Mouse (Mus musculus) liver, embryonic 16.5 days (tissue): ENCODE measurements at regions not wholly inside any gene's neighbourhood (a gene's known extent, or its start where the extent isn't known, plus 50 kb on each side); places are given as distances from the start of the nearest gene placed in this dataset.

Experiments
- ATAC-seq: fragments of 200-750 bp; cut with Nextera tagmentation; 2 replicates; pipeline ENCODE4 v1.8.0; 2017; ENCODE audit warnings: low read depth, mild to moderate bottlenecking, moderate number of reproducible peaks, moderate library complexity
- H3K27ac ChIP-seq: fragments of 300-500 bp; sonication (generic); 2 replicates; pipeline ENCODE4 v1.5.1; 2014; ENCODE audit warnings: mild to moderate bottlenecking, low read length
- H3K27me3 ChIP-seq: fragments of 300-500 bp; sonication (generic); 2 replicates; pipeline ENCODE4 v1.6.1; 2014; ENCODE audit warnings: low read depth, low read length, mixed read lengths; ENCODE audit not compliant: control insufficient read depth, insufficient read depth
- H3K36me3 ChIP-seq: fragments of 300-500 bp; sonication (generic); 2 replicates; pipeline ENCODE4 v1.6.1; 2014; ENCODE audit warnings: mild to moderate bottlenecking; ENCODE audit not compliant: control insufficient read depth, insufficient read depth
- H3K4me1 ChIP-seq: fragments of 300-500 bp; sonication (generic); 2 replicates; pipeline ENCODE4 v1.6.1; 2014; ENCODE audit warnings: low read depth, low read length, mixed read lengths; ENCODE audit not compliant: control insufficient read depth
- H3K4me2 ChIP-seq: fragments of 300-500 bp; sonication (generic); 2 replicates; pipeline ENCODE4 v1.6.1; 2014; ENCODE audit warnings: low read depth, low read length, mixed read lengths
- H3K4me3 ChIP-seq: fragments of 300-500 bp; sonication (generic); 2 replicates; pipeline ENCODE4 v1.5.1; 2014; ENCODE audit warnings: low read depth, mild to moderate bottlenecking, low read length
- H3K9ac ChIP-seq: fragments of 300-500 bp; sonication (generic); 2 replicates; pipeline ENCODE4 v1.6.1; 2014; ENCODE audit warnings: low read depth, low read length
- H3K9me3 ChIP-seq: fragments of 300-500 bp; sonication (generic); replicated peaks from 2 replicates; pipeline ENCODE4 v1.6.1; 2016; ENCODE audit warnings: low read length; ENCODE audit not compliant: control insufficient read depth
- WGBS: fragments of 180-500 bp; shearing (Covaris S2); extraction: QIAGEN DNeasy Blood & Tissue Kit; methylation state at CpG from one replicate; pipeline ENCODE4 v1.1.7; 2014; ENCODE audit not compliant: insufficient replicate concordance; 5-methylcytosine and 5-hydroxymethylcytosine counted together

GRCm38 (mm10) chr3:50879595-50879994 lies 344.7 kb upstream of the Noct start:
- Histone ChIP-seq H3K4me3 (no peak overlapping the region), H3K27me3 (no peaks in the 10 kb centered on the region), H3K27ac (no peak overlapping the region), H3K9ac (no peak overlapping the region), H3K36me3 (no peaks in the 10 kb centered on the region), H3K9me3 (no peaks in the 10 kb centered on the region), H3K4me1 (no peaks in the 10 kb centered on the region), H3K4me2 (no peak overlapping the region)
- 26% methylated on average over 8 of the region's 8 CpGs for WGBS
- ATAC-seq: peak; percentile 54; the same call in 1 of the 2 replicates

DNA sequence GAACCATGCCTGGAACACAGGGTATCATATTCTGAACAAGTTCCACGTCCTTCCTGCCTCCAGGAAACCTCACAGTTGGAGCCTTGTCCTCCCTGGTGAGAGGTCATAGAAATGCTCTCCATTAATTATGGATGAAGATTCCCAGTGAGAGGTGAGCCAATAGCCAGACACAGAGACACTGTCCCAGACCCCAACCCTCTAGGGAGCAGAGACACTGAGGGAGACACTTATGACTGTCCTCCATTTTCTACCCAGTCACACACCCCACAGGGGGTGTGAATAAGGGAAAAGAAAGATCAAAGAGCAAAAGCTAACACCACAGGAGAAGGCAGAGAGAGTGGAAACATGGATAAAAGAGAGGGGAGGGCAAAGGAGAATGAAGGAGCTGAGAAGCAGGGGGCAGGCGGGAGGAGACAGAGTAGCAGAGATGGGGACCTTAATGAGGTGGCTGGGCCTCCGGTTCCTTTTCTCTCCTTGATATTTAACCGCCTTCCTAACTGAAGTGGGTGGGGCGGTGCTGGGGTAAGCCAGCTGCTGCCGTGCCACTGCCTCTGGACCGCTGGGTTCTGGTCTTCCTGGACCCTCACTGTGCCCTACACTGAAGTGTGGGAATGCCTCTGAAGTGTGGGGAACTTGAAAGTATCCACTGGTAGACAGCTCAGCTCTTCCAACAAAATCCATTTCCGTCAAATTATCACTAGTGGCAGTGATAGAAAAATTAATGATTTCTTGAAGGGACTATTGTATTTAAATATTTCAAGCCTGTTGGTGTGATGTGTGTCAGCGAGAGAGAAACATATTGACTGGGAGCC lies 342.6 kb upstream of the Noct start:
- 30% methylated on average over 9 of the region's 9 CpGs for WGBS
- H3K4me3 ChIP-seq: no peak overlapping the region
- no peaks in the 10 kb centered on the region for H3K9me3 ChIP-seq
- H3K27me3 ChIP-seq: no peaks in the 10 kb centered on the region
- no peaks in the 10 kb centered on the region for H3K4me1 ChIP-seq
- H3K36me3 ChIP-seq: no peaks in the 10 kb centered on the region
- no peak overlapping the region for H3K27ac ChIP-seq
- no peak for ATAC-seq
- H3K9ac ChIP-seq: no peak overlapping the region
- no peak overlapping the region for H3K4me2 ChIP-seq

DNA sequence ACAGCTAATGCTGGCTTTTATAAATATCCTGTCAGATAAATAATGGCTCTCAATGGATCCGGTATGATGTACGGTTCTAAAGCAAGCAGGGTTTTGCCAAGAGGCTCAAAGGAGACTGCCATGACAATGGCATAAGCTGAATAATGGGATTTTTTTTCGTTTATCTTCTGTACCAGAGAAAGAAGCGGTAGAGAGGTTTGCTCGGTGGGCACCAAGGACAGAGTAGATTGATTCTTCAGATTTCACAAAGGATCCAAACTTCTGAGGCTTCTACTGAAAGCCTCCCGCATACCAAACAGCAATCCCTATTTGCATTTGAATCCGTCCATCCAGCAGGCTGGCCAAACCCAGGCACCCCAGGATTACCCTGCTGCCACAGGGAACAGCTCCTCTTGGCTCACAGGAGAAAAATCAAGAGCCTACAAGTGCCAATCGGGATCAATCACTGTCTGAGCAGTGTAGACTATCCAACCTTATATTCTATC lies 342.0 kb upstream of the Noct start:
- Histone ChIP-seq H3K9me3 (no peaks in the 10 kb centered on the region), H3K4me3 (no peak overlapping the region), H3K4me2 (no peak overlapping the region), H3K36me3 (no peaks in the 10 kb centered on the region), H3K9ac (no peak overlapping the region), H3K4me1 (no peaks in the 10 kb centered on the region), H3K27ac (no peak overlapping the region), H3K27me3 (no peaks in the 10 kb centered on the region)
- no peak for ATAC-seq
- 30% methylated on average over 8 of the region's 8 CpGs for WGBS

DNA sequence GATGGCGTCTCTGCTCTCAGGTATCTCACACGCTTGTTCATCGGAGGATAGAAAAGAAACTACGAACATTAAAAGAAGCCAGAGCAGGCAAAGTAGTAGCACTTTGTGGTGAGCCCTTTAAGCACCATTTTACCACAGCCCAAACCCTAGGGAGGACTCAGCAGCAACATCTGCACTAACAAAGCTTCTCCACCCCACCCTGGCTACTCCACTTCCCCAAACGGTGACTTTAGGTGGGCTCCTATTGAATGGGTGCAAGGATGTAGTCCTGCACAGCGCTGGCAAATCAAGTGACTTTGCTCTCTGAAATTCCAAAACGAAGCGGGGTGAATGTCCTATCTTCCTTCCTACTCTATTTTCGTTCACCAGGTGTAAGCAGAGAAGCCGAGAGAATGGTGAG lies 337.9 kb upstream of the Noct start:
- Histone ChIP-seq H3K4me1 (no peaks in the 10 kb centered on the region), H3K4me3 (no peak overlapping the region), H3K27me3 (no peaks in the 10 kb centered on the region), H3K27ac (no peak overlapping the region), H3K36me3 (no peaks in the 10 kb centered on the region), H3K9ac (no peak overlapping the region), H3K9me3 (no peaks in the 10 kb centered on the region), H3K4me2 (no peak overlapping the region)
- ATAC-seq: no peak
- 54% methylated on average over 10 of the region's 10 CpGs for WGBS

GRCm38 (mm10) chr3:50887002-50887401 lies 337.2 kb upstream of the Noct start:
- no peak overlapping the region for H3K27ac ChIP-seq
- ATAC-seq: no peak
- 4% methylated on average over 7 of the region's 7 CpGs for WGBS
- H3K4me3 ChIP-seq: no peak overlapping the region
- H3K36me3 ChIP-seq: no peaks in the 10 kb centered on the region
- H3K27me3 ChIP-seq: peaks cover 2% of the 10 kb centered on the region; the same call in 1 of the 2 replicates
- no peak overlapping the region for H3K4me2 ChIP-seq
- H3K4me1 ChIP-seq: no peaks in the 10 kb centered on the region
- H3K9ac ChIP-seq: no peak overlapping the region
- no peaks in the 10 kb centered on the region for H3K9me3 ChIP-seq

GRCm38 (mm10) chr3:50888571-50889210 lies 335.6 kb upstream of the Noct start:
- Histone ChIP-seq H3K9me3 (no peaks in the 10 kb centered on the region), H3K9ac (no peak overlapping the region), H3K4me1 (no peaks in the 10 kb centered on the region), H3K27ac (no peak overlapping the region), H3K4me2 (no peak overlapping the region), H3K4me3 (no peak overlapping the region), H3K27me3 (peaks cover 2% of the 10 kb centered on the region; the same call in 1 of the 2 replicates), H3K36me3 (no peaks in the 10 kb centered on the region)
- WGBS: 50% methylated on average over 4 of the region's 4 CpGs
- no peak for ATAC-seq

GRCm38 (mm10) chr3:50890537-50890936 lies 333.7 kb upstream of the Noct start:
- no peaks in the 10 kb centered on the region for H3K9me3 ChIP-seq
- 72% methylated on average over 8 of the region's 8 CpGs for WGBS
- no peaks in the 10 kb centered on the region for H3K36me3 ChIP-seq
- H3K4me1 ChIP-seq: no peaks in the 10 kb centered on the region
- no peak overlapping the region for H3K9ac ChIP-seq
- no peak overlapping the region for H3K4me2 ChIP-seq
- H3K27ac ChIP-seq: no peak overlapping the region
- peaks cover 2% of the 10 kb centered on the region; the same call in 1 of the 2 replicates for H3K27me3 ChIP-seq
- H3K4me3 ChIP-seq: no peak overlapping the region
- ATAC-seq: no peak

- H3K9ac ChIP-seq: no peak overlapping the region
- no peaks in the 10 kb centered on the region for H3K36me3 ChIP-seq
- WGBS: 69% methylated on average over 9 of the region's 9 CpGs
- H3K4me3 ChIP-seq: no peak overlapping the region
- H3K4me2 ChIP-seq: no peak overlapping the region
- no peaks in the 10 kb centered on the region for H3K9me3 ChIP-seq
- no peak overlapping the region for H3K27ac ChIP-seq
- no peaks in the 10 kb centered on the region for H3K4me1 ChIP-seq
- no peak for ATAC-seq
- peaks cover 6% of the 10 kb centered on the region for H3K27me3 ChIP-seq
These were observed 326.1 kb upstream of the Noct start for GRCm38 (mm10) chr3:50898179-50898578.

GRCm38 (mm10) chr3:50899830-50900350 lies 324.4 kb upstream of the Noct start:
- ATAC-seq: no peak
- Histone ChIP-seq H3K4me3 (no peak overlapping the region), H3K9me3 (no peaks in the 10 kb centered on the region), H3K4me2 (no peak overlapping the region), H3K27me3 (peaks cover 9% of the 10 kb centered on the region), H3K9ac (no peak overlapping the region), H3K36me3 (no peaks in the 10 kb centered on the region), H3K4me1 (no peaks in the 10 kb centered on the region; the same call in 1 of the 2 replicates), H3K27ac (no peak overlapping the region)
- WGBS: 66% methylated on average over 7 of the region's 7 CpGs
